Mouse (Mus musculus) liver, adult 2 months (tissue): ENCODE results near the gene Mrm3. TPM values are rescaled to one million over a fixed set of nuclear protein-coding genes. Genes with fewer than 3 reads are reported as not detected.

Experiments
- DNase-seq: peaks from one replicate; pipeline ENCODE4 v3.0.0-alpha.2; 2011; ENCODE audit warnings: low read depth, low spot score; ENCODE audit errors: extremely low read depth
- H3K27ac ChIP-seq: fragments of 200-500 bp; replicated peaks from 2 replicates; pipeline ENCODE4 v1.5.1; 2012; ENCODE audit warnings: low read depth, mild to moderate bottlenecking, control low read depth, inconsistent platforms, low read length; ENCODE audit not compliant: insufficient read depth
- H3K27me3 ChIP-seq: fragments of 200-500 bp; 2 replicates; pipeline ENCODE4 v1.6.1; 2012; ENCODE audit warnings: mild to moderate bottlenecking, moderate library complexity, low read length, inconsistent platforms; ENCODE audit not compliant: control insufficient read depth, insufficient read depth
- H3K36me3 ChIP-seq: fragments of 200-500 bp; 2 replicates; pipeline ENCODE4 v1.6.1; 2012; ENCODE audit warnings: low read length, inconsistent platforms; ENCODE audit not compliant: control insufficient read depth, insufficient read depth
- H3K4me1 ChIP-seq: fragments of 200-500 bp; 2 replicates; pipeline ENCODE4 v1.6.1; 2011; ENCODE audit warnings: low read length; ENCODE audit not compliant: control insufficient read depth, insufficient read depth
- H3K4me3 ChIP-seq: fragments of 200-500 bp; 2 replicates; pipeline ENCODE4 v1.5.1; 2011; ENCODE audit warnings: low read depth, mild to moderate bottlenecking, control low read depth, low read length, moderate library complexity; ENCODE audit not compliant: insufficient read depth
- H3K79me2 ChIP-seq: fragments of 200-500 bp; 2 replicates; pipeline ENCODE4 v1.6.1; 2012; ENCODE audit warnings: inconsistent platforms, mild to moderate bottlenecking, low read length, moderate library complexity; ENCODE audit not compliant: control insufficient read depth, insufficient read depth
- H3K9ac ChIP-seq: fragments of 200-500 bp; 2 replicates; pipeline ENCODE4 v1.6.1; 2012; ENCODE audit warnings: low read depth, mild to moderate bottlenecking, control low read depth, inconsistent platforms, low read length
- CTCF ChIP-seq: fragments of 200-500 bp; IDR thresholded peaks from 2 replicates; pipeline ENCODE4 v1.5.1; 2011; ENCODE audit warnings: low read depth, low read length, control low read depth
- POLR2A ChIP-seq: fragments of 200-500 bp; IDR thresholded peaks from 2 replicates; pipeline ENCODE4 v1.6.1; 2011; ENCODE audit warnings: low read length, control low read depth; ENCODE audit not compliant: insufficient read depth; ENCODE audit errors: extremely low read depth
- WGBS: fragments of 180-500 bp; shearing (Covaris S2); methylation state at CpG from one replicate; pipeline ENCODE4 v1.1.7; 2018; 5-methylcytosine and 5-hydroxymethylcytosine counted together
- polyA plus RNA-seq: library from polyadenylated mRNA; depleted of rRNA; stranded (reverse); fragments of >200 nt; gene quantifications from 2 replicates; pipeline ENCODE4 v1.2.3, GENCODE M21; 2012
- total RNA-seq: library from RNA; depleted of rRNA; stranded (reverse); fragments of >200 nt; gene quantifications from 2 replicates; pipeline ENCODE4 v1.2.3, GENCODE M21; 2014

Mrm3 gene
- total and polyA plus RNA-seq, 2 experiments, result 7.1 to 10.1 TPM

DNA sequence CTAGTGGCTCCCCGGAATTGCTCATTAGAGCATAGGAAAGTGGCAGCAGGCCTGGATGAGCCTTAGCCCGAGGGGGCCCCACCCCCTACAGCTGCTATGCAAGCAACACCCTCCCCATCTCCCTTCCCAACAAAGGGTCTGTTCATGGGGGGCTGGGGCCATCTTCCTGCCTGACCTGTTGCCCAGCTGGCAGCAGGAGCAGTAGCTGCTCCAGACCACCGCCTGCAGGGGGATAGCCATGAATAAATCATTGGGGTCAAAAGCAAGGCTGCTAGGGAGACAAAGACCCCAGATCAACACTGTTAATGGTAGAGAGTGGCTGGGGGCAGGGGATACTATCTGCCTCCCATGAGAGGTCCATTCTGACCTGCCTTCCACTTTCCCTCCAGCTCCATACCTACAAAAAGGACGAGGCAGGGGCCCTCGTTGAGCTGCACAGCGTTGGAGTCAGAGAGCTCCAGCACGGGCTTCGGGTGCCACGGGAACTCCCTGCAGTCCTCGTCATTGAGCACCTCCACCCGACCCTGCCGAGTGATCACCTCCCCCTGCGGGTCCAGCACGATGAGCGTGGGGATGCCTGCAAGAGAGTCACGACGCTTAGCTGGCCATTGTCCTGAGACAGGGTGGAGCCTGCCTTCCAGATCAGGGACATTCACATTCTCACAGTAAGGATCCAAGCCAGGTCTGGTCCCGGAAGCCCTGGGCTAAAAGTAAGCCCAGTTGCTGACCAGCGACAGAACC, 19.3 kb downstream of the Mrm3 start:
- H3K79me2 ChIP-seq, result no peaks in the 10 kb centered on the region
- H3K27ac ChIP-seq, result no peak overlapping the region
- 44% methylated on average over 19 of the region's 19 CpGs for WGBS
- no peak overlapping the region for H3K9ac ChIP-seq
- H3K4me1 ChIP-seq, result no peaks in the 10 kb centered on the region
- H3K4me3 ChIP-seq, result no peak overlapping the region
- H3K36me3 ChIP-seq, result no peaks in the 10 kb centered on the region
- no peaks in the 10 kb centered on the region for H3K27me3 ChIP-seq
- TF ChIP-seq CTCF (no peak), POLR2A (no peak)
- DNase-seq, result no peak

- Histone ChIP-seq H3K36me3 (no peaks in the 10 kb centered on the region), H3K27me3 (no peaks in the 10 kb centered on the region), H3K27ac (no peak overlapping the region), H3K79me2 (no peaks in the 10 kb centered on the region), H3K4me3 (no peak overlapping the region), H3K4me1 (no peaks in the 10 kb centered on the region), H3K9ac (no peak overlapping the region)
- 71% methylated on average over 7 of the region's 7 CpGs for WGBS
- TF ChIP-seq POLR2A, result no peak
- no peak for TF ChIP-seq CTCF
- DNase-seq, result no peak
These were observed 24.0 kb downstream of the Mrm3 start for GRCm38 (mm10) chr11:76267550-76267949.

DNA sequence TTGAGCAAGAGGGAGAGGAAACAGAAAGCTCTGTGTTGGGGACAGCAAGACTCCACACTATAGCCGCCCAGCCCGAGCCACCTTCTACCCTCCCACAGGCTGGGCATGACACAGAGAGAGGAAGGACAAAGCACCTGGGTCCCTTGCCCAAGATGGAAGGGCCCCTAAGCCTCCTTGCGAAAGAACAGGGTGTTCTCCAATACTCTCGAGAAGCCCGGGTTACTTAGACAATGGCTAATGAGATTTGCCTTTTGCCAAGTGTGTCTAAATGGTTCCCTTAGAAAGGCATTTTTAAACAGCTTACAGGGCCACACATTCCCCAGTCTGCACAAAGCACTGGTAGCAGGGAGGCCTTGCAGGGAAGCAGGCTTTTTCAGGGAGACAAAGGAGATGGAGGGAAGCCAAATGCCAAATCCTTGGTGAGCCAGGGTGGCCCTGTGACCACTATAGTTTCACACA, 24.5 kb downstream of the Mrm3 start:
- no peaks in the 10 kb centered on the region for H3K4me1 ChIP-seq
- H3K9ac ChIP-seq, result no peak overlapping the region
- H3K27me3 ChIP-seq, result no peaks in the 10 kb centered on the region
- no peaks in the 10 kb centered on the region for H3K36me3 ChIP-seq
- DNase-seq, result no peak
- no peak overlapping the region for H3K27ac ChIP-seq
- WGBS, result 75% methylated on average over 5 of the region's 5 CpGs
- TF ChIP-seq CTCF (no peak), POLR2A (no peak)
- H3K4me3 ChIP-seq, result no peak overlapping the region
- H3K79me2 ChIP-seq, result no peaks in the 10 kb centered on the region

DNA sequence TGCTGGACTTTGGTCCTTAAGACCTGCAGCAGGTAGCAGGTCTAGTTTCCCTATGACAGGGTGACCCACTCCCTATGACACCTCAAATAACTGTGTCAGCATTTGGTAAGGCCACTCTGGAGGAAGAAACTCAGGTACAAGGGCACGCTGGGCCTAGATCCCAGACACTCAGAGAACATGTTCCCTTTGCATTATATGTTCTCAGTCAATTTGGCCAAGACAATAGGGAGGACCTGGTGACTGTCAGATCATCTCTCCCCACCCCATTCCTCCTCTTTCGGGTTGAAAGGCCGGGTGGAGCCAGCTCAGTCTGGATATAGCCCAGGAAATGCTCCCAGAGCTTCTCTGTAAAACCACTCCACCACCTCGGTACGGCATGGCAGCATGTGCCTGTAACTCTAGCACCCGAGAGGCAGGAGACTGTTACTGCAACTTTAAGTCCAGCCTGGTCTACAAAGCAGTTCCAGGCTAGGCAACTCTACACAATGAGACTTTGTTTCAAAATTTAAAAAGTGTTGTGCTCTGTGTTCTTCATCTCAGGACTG, 25.1 kb downstream of the Mrm3 start:
- DNase-seq, result no peak
- Histone ChIP-seq H3K9ac (no peak overlapping the region), H3K27me3 (no peaks in the 10 kb centered on the region), H3K27ac (no peak overlapping the region), H3K4me3 (no peak overlapping the region), H3K4me1 (no peaks in the 10 kb centered on the region), H3K36me3 (no peaks in the 10 kb centered on the region), H3K79me2 (no peaks in the 10 kb centered on the region)
- TF ChIP-seq POLR2A (no peak), CTCF (no peak)
- WGBS, result 84% methylated on average over 6 of the region's 6 CpGs

GRCm38 (mm10) chr11:76272440-76272839, 28.9 kb downstream of the Mrm3 start:
- Histone ChIP-seq H3K4me1 (no peaks in the 10 kb centered on the region), H3K27ac (no peak overlapping the region), H3K36me3 (no peaks in the 10 kb centered on the region), H3K79me2 (no peaks in the 10 kb centered on the region), H3K4me3 (no peak overlapping the region), H3K9ac (no peak overlapping the region), H3K27me3 (no peaks in the 10 kb centered on the region)
- TF ChIP-seq POLR2A (no peak), CTCF (peak; percentile 20; the same call in 1 of the 2 replicates)
- no peak for DNase-seq
- 77% methylated on average over 4 of the region's 4 CpGs for WGBS
